Mouse (Mus musculus): ENCODE results near the gene Adap2. TPM values are rescaled to one million over a fixed set of nuclear protein-coding genes. Genes with fewer than 3 reads are reported as not detected.
"Not testable (repeated sequence)": the region's sequence is repeated elsewhere in the genome, so short reads cannot be mapped to it uniquely, and the experiment has no call there.

The Adap2 gene
- polyA plus RNA-seq, 1 experiment, result 7.8 TPM

GRCm38 (mm10) chr11:80156841-80157240 is 2.9 kb downstream of the Adap2 start:
- DNase-seq (ENCODE audit: extremely low spot score in 1 of 2, low spot score in 1 of 2), result no peak

- DNase-seq (ENCODE audit: extremely low spot score in 1 of 2, low spot score in 1 of 2), result no peak
Observed at GRCm38 (mm10) chr11:80159018-80159417, 5.1 kb downstream of the Adap2 start.

- no peak for DNase-seq (ENCODE audit: extremely low spot score in 1 of 2, low spot score in 1 of 2)
Observed at GRCm38 (mm10) chr11:80161041-80161440, 7.1 kb downstream of the Adap2 start.

GRCm38 (mm10) chr11:80163362-80164116 is 9.6 kb downstream of the Adap2 start:
- DNase-seq (ENCODE audit: extremely low spot score in 1 of 2, low spot score in 1 of 2), result no peak

- DNase-seq (ENCODE audit: extremely low spot score in 1 of 2, low spot score in 1 of 2), result no peak
Observed at GRCm38 (mm10) chr11:80164224-80164623, 10.3 kb downstream of the Adap2 start.

- DNase-seq (ENCODE audit: extremely low spot score in 1 of 2, low spot score in 1 of 2), result no peak
Observed at GRCm38 (mm10) chr11:80168121-80168520, 14.2 kb downstream of the Adap2 start.

- DNase-seq (ENCODE audit: extremely low spot score in 1 of 2, low spot score in 1 of 2), result no peak
Observed at GRCm38 (mm10) chr11:80168611-80169249, 14.8 kb downstream of the Adap2 start.

GRCm38 (mm10) chr11:80169629-80170028 is 15.7 kb downstream of the Adap2 start:
- DNase-seq (ENCODE audit: extremely low spot score in 1 of 2, low spot score in 1 of 2), result no peak

- DNase-seq (ENCODE audit: extremely low spot score in 1 of 2, low spot score in 1 of 2), result no peak
Observed at GRCm38 (mm10) chr11:80170351-80170750, 16.4 kb downstream of the Adap2 start.

- no peak for DNase-seq (ENCODE audit: extremely low spot score in 1 of 2, low spot score in 1 of 2)
Observed at GRCm38 (mm10) chr11:80171884-80172283, 18.0 kb downstream of the Adap2 start.

- DNase-seq (ENCODE audit: extremely low spot score in 1 of 2, low spot score in 1 of 2), result no peak
Observed at GRCm38 (mm10) chr11:80173963-80174670, 20.2 kb downstream of the Adap2 start.

- no peak for DNase-seq (ENCODE audit: extremely low spot score in 1 of 2, low spot score in 1 of 2)
Observed at GRCm38 (mm10) chr11:80176911-80177895, 23.3 kb downstream of the Adap2 start.

GRCm38 (mm10) chr11:80178316-80178715 is 24.4 kb downstream of the Adap2 start:
- no peak for DNase-seq (ENCODE audit: extremely low spot score in 1 of 2, low spot score in 1 of 2)

- no peak for DNase-seq (ENCODE audit: extremely low spot score in 1 of 2, low spot score in 1 of 2)
Observed at GRCm38 (mm10) chr11:80181021-80181749, 27.3 kb downstream of the Adap2 start.

GRCm38 (mm10) chr11:80183054-80183704 is 29.3 kb downstream of the Adap2 start:
- DNase-seq (ENCODE audit: extremely low spot score in 1 of 2, low spot score in 1 of 2), result not testable (repeated sequence)

GRCm38 (mm10) chr11:80183705-80184255 is 29.9 kb downstream of the Adap2 start, which contains the start of gene Rnf135:
TSS of gene Rnf135 (plus strand) at chr11:80183851.
- peak; percentile 72 to 81 for DNase-seq (ENCODE audit: extremely low spot score in 1 of 2, low spot score in 1 of 2)

GRCm38 (mm10) chr11:80184531-80185071 is 30.7 kb downstream of the Adap2 start:
- DNase-seq (ENCODE audit: extremely low spot score in 1 of 2, low spot score in 1 of 2), result no peak

- not testable (repeated sequence) for DNase-seq (ENCODE audit: extremely low spot score in 1 of 2, low spot score in 1 of 2)
Observed at GRCm38 (mm10) chr11:80185441-80185976, 31.6 kb downstream of the Adap2 start.

All from frontal cortex, adult 2 months (tissue).